Mouse (Mus musculus) 3134 (cell line): Measurements from ENCODE around the gene Arfgef2.

Experiments
- DNase-seq: peaks from one replicate; pipeline ENCODE4 v3.0.0-alpha.2; 2011; ENCODE audit warnings: low spot score; ENCODE audit not compliant: insufficient read length; ENCODE audit errors: extremely low read depth

Gene Arfgef2

GRCm38 (mm10) chr2:166805250-166806172 lies at the start of gene Arfgef2:
TSS of gene Arfgef2 (plus strand) at chr2:166805588.
- DNase-seq = peak; percentile 83

- no peak for DNase-seq
Observed at GRCm38 (mm10) chr2:166757969-166758368, 47.4 kb upstream of the Arfgef2 start.

GRCm38 (mm10) chr2:166764051-166764450 lies 41.3 kb upstream of the Arfgef2 start:
- no peak for DNase-seq

GRCm38 (mm10) chr2:166767591-166767990 lies 37.8 kb upstream of the Arfgef2 start:
- DNase-seq = no peak

- DNase-seq = peak; percentile 54
Observed at GRCm38 (mm10) chr2:166771396-166771795, 34.0 kb upstream of the Arfgef2 start.

GRCm38 (mm10) chr2:166773587-166773986 lies 31.8 kb upstream of the Arfgef2 start:
- DNase-seq = no peak

- DNase-seq = no peak
Observed at GRCm38 (mm10) chr2:166774275-166774674, 31.1 kb upstream of the Arfgef2 start.

GRCm38 (mm10) chr2:166775357-166775893 lies 30.0 kb upstream of the Arfgef2 start:
- no peak for DNase-seq

- no peak for DNase-seq
Observed at GRCm38 (mm10) chr2:166776272-166776671, 29.1 kb upstream of the Arfgef2 start.

GRCm38 (mm10) chr2:166779956-166780355 lies 25.4 kb upstream of the Arfgef2 start:
- DNase-seq = no peak

GRCm38 (mm10) chr2:166780980-166781578 lies 24.3 kb upstream of the Arfgef2 start:
- peak; percentile 22 for DNase-seq

GRCm38 (mm10) chr2:166784376-166784775 lies 21.0 kb upstream of the Arfgef2 start:
- DNase-seq = no peak

GRCm38 (mm10) chr2:166786353-166787004 lies 18.9 kb upstream of the Arfgef2 start:
- DNase-seq = peak; percentile 95

GRCm38 (mm10) chr2:166791738-166792137 lies 13.7 kb upstream of the Arfgef2 start:
- peak; percentile 22 for DNase-seq

GRCm38 (mm10) chr2:166792355-166792754 lies 13.0 kb upstream of the Arfgef2 start, which contains the start of gene Trp53rkb:
TSS of gene Trp53rkb (plus strand) at chr2:166792531.
- DNase-seq = no peak

GRCm38 (mm10) chr2:166793542-166794214 lies 11.7 kb upstream of the Arfgef2 start:
- peak; percentile 84 for DNase-seq

- DNase-seq = no peak
Observed at GRCm38 (mm10) chr2:166799615-166800472, 5.5 kb upstream of the Arfgef2 start.

- DNase-seq = no peak
Observed at GRCm38 (mm10) chr2:166800473-166800857, 4.9 kb upstream of the Arfgef2 start.

GRCm38 (mm10) chr2:166801436-166801835 lies 4.0 kb upstream of the Arfgef2 start:
- no peak for DNase-seq

- DNase-seq = no peak
Observed at GRCm38 (mm10) chr2:166803298-166803697, 2.1 kb upstream of the Arfgef2 start.
